Mouse (Mus musculus) kidney, postnatal 0 days (tissue): ENCODE results near the gene Ebf1. TPM values are rescaled to one million over a fixed set of nuclear protein-coding genes. Genes with fewer than 3 reads are reported as not detected.

Source experiments
- ATAC-seq: fragments of 200-750 bp; cut with Nextera tagmentation; replicated peaks from 2 replicates; pipeline ENCODE4 v1.8.0; 2017; ENCODE audit warnings: low read depth, moderate number of reproducible peaks, moderate TSS enrichment, moderate library complexity; ENCODE audit not compliant: low FRiP score
- DNase-seq: peaks from one replicate; pipeline ENCODE4 v3.0.0-alpha.2; 2016; ENCODE audit warnings: low spot score
- H3K27ac ChIP-seq: fragments of 300-500 bp; sonication (generic); 2 replicates; pipeline ENCODE4 v1.5.1; 2014; ENCODE audit warnings: mild to moderate bottlenecking
- H3K27me3 ChIP-seq: fragments of 300-500 bp; sonication (generic); 2 replicates; pipeline ENCODE4 v1.6.1; 2014; ENCODE audit warnings: low read length, mixed read lengths; ENCODE audit not compliant: insufficient read depth
- H3K36me3 ChIP-seq: fragments of 300-500 bp; sonication (generic); 2 replicates; pipeline ENCODE4 v1.6.1; 2014; ENCODE audit warnings: low read length, mixed read lengths; ENCODE audit not compliant: insufficient read depth
- H3K4me1 ChIP-seq: fragments of 300-500 bp; sonication (generic); replicated peaks from 2 replicates; pipeline ENCODE4 v1.6.1; 2014; ENCODE audit warnings: antibody characterized with exemption, low read length, mixed read lengths; ENCODE audit not compliant: insufficient read depth
- H3K4me2 ChIP-seq: fragments of 300-500 bp; sonication (generic); 2 replicates; pipeline ENCODE4 v1.6.1; 2014; ENCODE audit warnings: mild to moderate bottlenecking, low read length, moderate library complexity, mixed read lengths
- H3K4me3 ChIP-seq: fragments of 300-500 bp; sonication (generic); replicated peaks from 2 replicates; pipeline ENCODE4 v1.5.1; 2014; ENCODE audit warnings: low read depth, low read length
- H3K9ac ChIP-seq: fragments of 300-500 bp; sonication (generic); 2 replicates; pipeline ENCODE4 v1.6.1; 2014; ENCODE audit warnings: low read depth, low read length
- H3K9me3 ChIP-seq: fragments of 300-500 bp; sonication (generic); replicated peaks from 2 replicates; pipeline ENCODE4 v1.6.1; 2016; ENCODE audit warnings: low read length, inconsistent platforms, mixed read lengths
- CTCF ChIP-seq: IDR thresholded peaks from 2 replicates; pipeline ENCODE4 v1.5.1; 2016; ENCODE audit warnings: antibody characterized with exemption, low read depth, mild to moderate bottlenecking, moderate library complexity
- WGBS: fragments of 180-500 bp; shearing (Covaris S2); extraction: QIAGEN DNeasy Blood & Tissue Kit; methylation state at CpG from one replicate; pipeline ENCODE4 v1.1.7; 2014; 5-methylcytosine and 5-hydroxymethylcytosine counted together
- polyA plus RNA-seq: library from polyadenylated mRNA; unstranded; fragments of >200 nt; fragmentation: Nextera tagmentation; extraction: Ambion mirVana; gene quantifications from 2 replicates; pipeline ENCODE4 v1.2.1, GENCODE M21; 2015

The Ebf1 gene
- polyA plus RNA-seq, 1 experiment from 2014 or later, result 19.6 TPM

DNA sequence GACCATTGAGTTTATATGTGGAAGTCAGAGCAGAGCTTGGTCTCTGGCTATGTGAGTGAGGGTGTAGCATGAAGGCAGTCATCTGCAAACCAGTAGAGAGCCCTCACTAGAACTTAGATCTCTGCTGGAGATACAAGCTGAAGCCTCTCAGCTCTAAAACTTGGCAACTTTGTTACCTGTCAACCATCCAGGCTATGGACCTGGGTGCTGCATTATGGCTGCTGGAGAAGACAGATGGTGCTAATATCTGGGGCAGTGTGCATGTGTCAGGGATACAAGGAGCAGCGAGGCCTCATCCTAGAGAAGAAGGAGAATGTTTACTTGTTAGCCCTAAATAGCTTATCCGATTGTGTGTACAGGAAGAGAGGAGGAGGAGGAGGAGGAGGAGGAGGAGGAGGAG, 159.4 kb downstream of the Ebf1 start:
- Histone ChIP-seq H3K4me1 (no peaks in the 10 kb centered on the region), H3K27ac (no peak overlapping the region), H3K9me3 (no peaks in the 10 kb centered on the region), H3K4me2 (no peak overlapping the region), H3K36me3 (no peaks in the 10 kb centered on the region), H3K4me3 (no peak overlapping the region), H3K9ac (no peak overlapping the region), H3K27me3 (no peaks in the 10 kb centered on the region)
- WGBS, result 75% methylated on average over 1 of the region's 2 CpGs
- no peak for ATAC-seq
- DNase-seq, result no peak
- no peak for TF ChIP-seq CTCF

DNA sequence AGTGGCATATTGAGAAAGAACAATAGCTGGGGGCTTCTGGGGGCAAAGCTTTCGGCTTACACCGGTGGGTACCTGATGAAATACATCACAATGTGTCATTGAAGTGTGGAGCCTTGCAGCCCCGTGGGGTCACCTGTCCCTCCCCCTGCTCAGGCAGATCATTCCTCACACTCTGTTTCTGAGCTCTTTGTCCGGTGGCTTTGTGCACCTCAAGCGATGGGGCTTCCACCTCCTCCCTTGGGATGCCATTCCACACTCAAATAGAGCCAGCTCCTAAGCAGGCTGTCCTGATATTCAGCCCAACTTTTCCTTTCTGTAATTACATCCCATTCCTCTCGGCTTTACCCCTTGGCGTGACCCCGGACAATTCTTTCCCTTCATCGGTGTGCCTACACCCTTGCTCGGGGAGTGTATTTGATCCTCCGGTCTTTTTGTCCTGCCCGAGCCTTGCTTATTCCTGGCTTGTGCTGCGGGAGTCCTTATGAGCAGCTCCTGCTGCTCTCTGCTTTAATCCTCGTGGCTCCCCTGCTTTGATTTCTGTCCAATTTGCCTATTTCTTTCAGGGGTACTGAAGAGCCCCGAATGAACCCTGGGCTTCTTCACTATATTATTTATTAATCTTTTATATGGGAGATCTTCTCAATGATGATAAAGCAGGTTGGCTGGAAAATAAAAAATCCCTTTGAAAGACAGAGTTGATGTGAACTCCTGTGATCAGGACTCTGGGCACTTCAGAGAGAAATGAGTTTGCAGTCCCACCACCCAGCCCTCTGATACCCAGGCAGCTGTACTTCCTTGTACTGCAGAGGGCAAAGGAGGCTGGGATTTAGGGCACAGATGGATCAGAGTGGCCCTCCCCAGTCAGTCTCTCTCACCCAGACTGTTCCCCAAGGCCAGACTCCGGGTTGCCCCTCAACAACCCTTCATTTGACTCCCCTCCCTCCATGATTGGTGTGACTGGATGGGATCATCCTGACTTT, 160.5 kb downstream of the Ebf1 start:
- Histone ChIP-seq H3K27me3 (no peaks in the 10 kb centered on the region), H3K9me3 (no peaks in the 10 kb centered on the region), H3K4me1 (no peaks in the 10 kb centered on the region), H3K4me2 (no peak overlapping the region), H3K9ac (no peak overlapping the region), H3K36me3 (no peaks in the 10 kb centered on the region), H3K27ac (no peak overlapping the region), H3K4me3 (no peak overlapping the region)
- ATAC-seq, result no peak
- no peak for DNase-seq
- no peak for TF ChIP-seq CTCF
- WGBS, result 58% methylated on average over 16 of the region's 16 CpGs

DNA sequence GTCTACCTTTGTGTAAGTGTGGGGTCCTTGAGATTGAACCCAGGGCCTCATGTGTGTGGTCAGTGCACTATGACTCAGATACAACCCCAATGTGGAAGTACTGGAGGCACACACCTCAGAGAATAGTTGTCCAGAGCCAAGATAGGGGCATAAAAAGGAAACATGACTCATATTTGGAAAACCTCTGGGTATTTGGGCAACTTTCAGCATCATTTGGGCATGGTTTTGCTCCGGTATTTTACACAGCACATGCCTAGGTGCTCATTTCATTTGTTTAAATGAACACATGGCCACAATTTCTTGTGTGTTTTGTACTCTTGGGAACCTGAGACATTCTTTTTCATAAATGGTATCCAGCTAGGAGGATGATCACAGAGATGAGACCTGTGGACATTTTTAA, 161.9 kb downstream of the Ebf1 start:
- no peak for DNase-seq
- no peaks in the 10 kb centered on the region for H3K27me3 ChIP-seq
- H3K9me3 ChIP-seq, result no peaks in the 10 kb centered on the region
- no peaks in the 10 kb centered on the region for H3K36me3 ChIP-seq
- H3K27ac ChIP-seq, result no peak overlapping the region
- H3K4me1 ChIP-seq, result no peaks in the 10 kb centered on the region
- H3K4me2 ChIP-seq, result no peak overlapping the region
- H3K9ac ChIP-seq, result no peak overlapping the region
- no peak for ATAC-seq
- no peak overlapping the region for H3K4me3 ChIP-seq
- TF ChIP-seq CTCF, result no peak
- WGBS, result 94% methylated on average over 1 of the region's 1 CpGs

GRCm38 (mm10) chr11:44784255-44785029, 167.3 kb downstream of the Ebf1 start:
- no peak for DNase-seq
- Histone ChIP-seq H3K27ac (no peak overlapping the region), H3K4me2 (no peak overlapping the region), H3K36me3 (no peaks in the 10 kb centered on the region), H3K27me3 (no peaks in the 10 kb centered on the region), H3K9me3 (no peaks in the 10 kb centered on the region), H3K9ac (no peak overlapping the region), H3K4me3 (no peak overlapping the region), H3K4me1 (no peaks in the 10 kb centered on the region)
- WGBS, result 54% methylated on average over 14 of the region's 14 CpGs
- no peak for TF ChIP-seq CTCF
- no peak for ATAC-seq

- 49% methylated on average over 7 of the region's 7 CpGs for WGBS
Measured at GRCm38 (mm10) chr11:44785063-44785462, 167.9 kb downstream of the Ebf1 start.

DNA sequence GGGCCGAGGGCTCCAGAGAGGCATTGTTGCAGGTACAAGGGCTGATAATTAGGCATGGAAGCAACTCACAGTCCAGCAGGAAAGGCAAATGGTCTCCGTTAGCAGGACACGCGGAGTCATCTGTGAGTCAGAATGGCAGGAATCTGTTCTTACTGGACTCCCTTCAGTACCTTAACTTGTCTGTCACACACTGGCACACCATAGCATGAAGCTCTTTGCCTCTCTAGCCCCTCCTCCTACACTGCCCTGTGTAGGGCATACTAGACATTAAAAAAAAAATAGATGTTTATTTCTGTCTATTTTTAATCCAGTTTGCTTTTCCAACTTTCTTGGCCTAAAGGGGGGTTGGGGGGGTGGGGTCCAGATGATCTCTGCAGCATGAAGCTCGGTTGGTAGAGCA, 168.4 kb downstream of the Ebf1 start:
- WGBS, result 64% methylated on average over 5 of the region's 5 CpGs

More at GRCm38 (mm10) chr11:44785063-44785462, 167.9 kb downstream of the Ebf1 start:
- no peak for TF ChIP-seq CTCF
- no peaks in the 10 kb centered on the region for H3K9me3 ChIP-seq
- no peaks in the 10 kb centered on the region for H3K27me3 ChIP-seq
- no peaks in the 10 kb centered on the region for H3K4me1 ChIP-seq
- no peak overlapping the region for H3K4me2 ChIP-seq
- no peak overlapping the region for H3K4me3 ChIP-seq
- DNase-seq (no peak), ATAC-seq (no peak)
- no peak overlapping the region for H3K9ac ChIP-seq
- no peaks in the 10 kb centered on the region for H3K36me3 ChIP-seq
- no peak overlapping the region for H3K27ac ChIP-seq

More for the DNA sequence above, 168.4 kb downstream of the Ebf1 start:
- DNase-seq, result no peak
- no peaks in the 10 kb centered on the region for H3K4me1 ChIP-seq
- no peak overlapping the region for H3K27ac ChIP-seq
- no peaks in the 10 kb centered on the region for H3K9me3 ChIP-seq
- H3K36me3 ChIP-seq, result no peaks in the 10 kb centered on the region
- ATAC-seq, result no peak
- no peak for TF ChIP-seq CTCF
- H3K9ac ChIP-seq, result no peak overlapping the region
- H3K4me2 ChIP-seq, result no peak overlapping the region
- H3K27me3 ChIP-seq, result no peaks in the 10 kb centered on the region
- H3K4me3 ChIP-seq, result no peak overlapping the region
